Mouse (Mus musculus) megakaryocyte, adult 5-6 weeks (primary cell): Measurements from ENCODE around the gene Tnfrsf18. TPM values are rescaled to one million over a fixed set of nuclear protein-coding genes. Genes with fewer than 3 reads are reported as not detected.

Experiments
- ATAC-seq: 2 replicates; pipeline ENCODE4 v1.8.0; 2016; ENCODE audit warnings: mild to moderate bottlenecking, inconsistent platforms; ENCODE audit not compliant: poor library complexity, severe bottlenecking
- total RNA-seq, 2 experiments: library from RNA; stranded (forward) in 1 of 2; stranded (reverse) in 1 of 2; fragments of 153-499, 151-499 nt in 1 of 2; fragments of 221-1000, 200-1000 nt in 1 of 2; gene quantifications; 2 replicates each; pipeline versions ENCODE4 v1.2.3 to v1.2.4; 2015 to 2017

The Tnfrsf18 gene
- total RNA-seq, 2 experiments from 2014 or later, result 2.7 to 6.0 TPM

GRCm38 (mm10) chr4:156069701-156070100 lies 43.7 kb downstream of the Tnfrsf18 start:
- ATAC-seq, result no peak

DNA sequence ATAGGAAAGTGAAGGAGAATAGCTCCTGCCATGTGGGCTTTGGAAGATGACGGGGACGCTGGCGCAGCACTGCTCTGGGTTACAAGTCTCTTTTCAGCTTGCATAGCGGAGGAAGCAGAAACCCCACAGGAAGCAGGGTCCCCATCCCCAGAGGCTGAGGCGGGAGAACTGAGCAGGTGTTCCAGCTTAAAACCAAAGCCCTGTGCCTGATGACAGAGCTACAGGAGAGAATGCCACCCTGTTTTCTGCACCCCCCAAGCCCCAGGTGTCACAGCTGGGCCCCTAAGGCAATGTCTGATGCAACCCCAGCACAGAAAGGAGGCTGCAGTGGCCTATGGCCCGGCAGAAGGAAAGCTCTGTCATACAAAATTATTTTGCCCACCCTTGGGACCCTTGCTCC lies 44.3 kb downstream of the Tnfrsf18 start:
- ATAC-seq, result no peak

GRCm38 (mm10) chr4:156070716-156071115 lies 44.8 kb downstream of the Tnfrsf18 start:
- ATAC-seq, result no peak

GRCm38 (mm10) chr4:156076911-156077382 lies 51.0 kb downstream of the Tnfrsf18 start:
- peak; percentile 62 for ATAC-seq

- ATAC-seq, result peak; percentile 77
These were observed 51.7 kb downstream of the Tnfrsf18 start for GRCm38 (mm10) chr4:156077499-156078301.

Other genes starting within 250 kb of the Tnfrsf18 start
- gene Tmem88b, start 240.3 kb upstream of the Tnfrsf18 start, total RNA-seq (2015), result 0.07 TPM in 1 of 2 replicates, not detected in the other
- gene Tmem88b, start 240.3 kb upstream of the Tnfrsf18 start, total RNA-seq (2017), result not detected in 2 replicates
- gene Ankrd65, start 235.7 kb upstream of the Tnfrsf18 start, total RNA-seq (2015), result not detected in 2 replicates
- gene Ankrd65, start 235.7 kb upstream of the Tnfrsf18 start, total RNA-seq (2017), result not detected in 2 replicates
- 131 and 139 TPM in 2 replicates for gene Mrpl20, start 223.3 kb upstream of the Tnfrsf18 start, total RNA-seq (2015)
- gene Mrpl20, start 223.3 kb upstream of the Tnfrsf18 start, total RNA-seq (2017), result 49.5 and 50.2 TPM in 2 replicates
- gene Ccnl2, start 213.7 kb upstream of the Tnfrsf18 start, total RNA-seq (2015), result 65.8 and 69.8 TPM in 2 replicates
- gene Ccnl2, start 213.7 kb upstream of the Tnfrsf18 start, total RNA-seq (2017), result 93.7 and 95.6 TPM in 2 replicates
- gene Aurkaip1, start 194.9 kb upstream of the Tnfrsf18 start, total RNA-seq (2015), result 99.7 and 101 TPM in 2 replicates
- gene Aurkaip1, start 194.9 kb upstream of the Tnfrsf18 start, total RNA-seq (2017), result 131 and 143 TPM in 2 replicates
- gene Mxra8, start 186.5 kb upstream of the Tnfrsf18 start, total RNA-seq (2015), result not detected in 2 replicates
- gene Mxra8, start 186.5 kb upstream of the Tnfrsf18 start, total RNA-seq (2017), result 1.2 TPM in 2 replicates
- gene Dvl1, start 178.8 kb upstream of the Tnfrsf18 start, total RNA-seq (2015), result 9.8 and 10.8 TPM in 2 replicates
- 10.5 and 11.3 TPM in 2 replicates for gene Dvl1, start 178.8 kb upstream of the Tnfrsf18 start, total RNA-seq (2017)
- gene Tas1r3, start 162.8 kb upstream of the Tnfrsf18 start, total RNA-seq (2015), result 0.93 and 1.4 TPM in 2 replicates
- gene Tas1r3, start 162.8 kb upstream of the Tnfrsf18 start, total RNA-seq (2017), result 0.66 and 1.1 TPM in 2 replicates
- 9.1 and 11.7 TPM in 2 replicates for gene Cptp, start 156.7 kb upstream of the Tnfrsf18 start, total RNA-seq (2015)
- gene Cptp, start 156.7 kb upstream of the Tnfrsf18 start, total RNA-seq (2017), result 8.8 and 14.1 TPM in 2 replicates
- gene Ints11, start 156.6 kb upstream of the Tnfrsf18 start, total RNA-seq (2015), result 35.0 and 40.9 TPM in 2 replicates
- 22.0 and 23.0 TPM in 2 replicates for gene Ints11, start 156.6 kb upstream of the Tnfrsf18 start, total RNA-seq (2017)
- gene Pusl1, start 134.4 kb upstream of the Tnfrsf18 start, total RNA-seq (2015), result 11.4 and 14.1 TPM in 2 replicates
- 8.9 and 11.5 TPM in 2 replicates for gene Pusl1, start 134.4 kb upstream of the Tnfrsf18 start, total RNA-seq (2017)
- gene Acap3, start 134.3 kb upstream of the Tnfrsf18 start, total RNA-seq (2015), result 19.4 and 22.3 TPM in 2 replicates
- 18.0 and 23.7 TPM in 2 replicates for gene Acap3, start 134.3 kb upstream of the Tnfrsf18 start, total RNA-seq (2017)
- gene Ube2j2, start 82.3 kb upstream of the Tnfrsf18 start, total RNA-seq (2015), result 65.3 and 67.7 TPM in 2 replicates
- 91.4 and 101 TPM in 2 replicates for gene Ube2j2, start 82.3 kb upstream of the Tnfrsf18 start, total RNA-seq (2017)
- gene C1qtnf12, start 63.8 kb upstream of the Tnfrsf18 start, total RNA-seq (2015), result 30.3 and 40.1 TPM in 2 replicates
- gene C1qtnf12, start 63.8 kb upstream of the Tnfrsf18 start, total RNA-seq (2017), result 9.4 and 14.6 TPM in 2 replicates
- gene B3galt6, start 33.5 kb upstream of the Tnfrsf18 start, total RNA-seq (2015), result 3.5 and 3.6 TPM in 2 replicates
- gene B3galt6, start 33.5 kb upstream of the Tnfrsf18 start, total RNA-seq (2017), result 3.5 and 4.0 TPM in 2 replicates
- gene Sdf4, start 33.3 kb upstream of the Tnfrsf18 start, total RNA-seq (2015), result 43.6 and 57.5 TPM in 2 replicates
- 216 and 221 TPM in 2 replicates for gene Sdf4, start 33.3 kb upstream of the Tnfrsf18 start, total RNA-seq (2017)
- 1.5 and 2.1 TPM in 2 replicates for gene Tnfrsf4, start 12.3 kb upstream of the Tnfrsf18 start, total RNA-seq (2015)
- 1.2 and 2.8 TPM in 2 replicates for gene Tnfrsf4, start 12.3 kb upstream of the Tnfrsf18 start, total RNA-seq (2017)
- gene Ttll10, start 33.2 kb downstream of the Tnfrsf18 start, total RNA-seq (2015), result not detected in 2 replicates
- gene Ttll10, start 33.2 kb downstream of the Tnfrsf18 start, total RNA-seq (2017), result not detected in 2 replicates
- gene 9430015G10Rik, start 83.8 kb downstream of the Tnfrsf18 start, total RNA-seq (2015), result 11.7 and 15.7 TPM in 2 replicates
- 20.1 and 27.5 TPM in 2 replicates for gene 9430015G10Rik, start 83.8 kb downstream of the Tnfrsf18 start, total RNA-seq (2017)
- 0.09 and 0.60 TPM in 2 replicates for gene Rnf223, start 104.3 kb downstream of the Tnfrsf18 start, total RNA-seq (2015)
- gene Rnf223, start 104.3 kb downstream of the Tnfrsf18 start, total RNA-seq (2017), result 0.08 and 0.11 TPM in 2 replicates
- 2.9 and 4.2 TPM in 2 replicates for gene Agrn, start 171.3 kb downstream of the Tnfrsf18 start, total RNA-seq (2015)
- 1.8 and 2.9 TPM in 2 replicates for gene Agrn, start 171.3 kb downstream of the Tnfrsf18 start, total RNA-seq (2017)
- 6.3 and 6.4 TPM in 2 replicates for gene Isg15, start 174.7 kb downstream of the Tnfrsf18 start, total RNA-seq (2015)
- gene Isg15, start 174.7 kb downstream of the Tnfrsf18 start, total RNA-seq (2017), result 5.4 and 7.2 TPM in 2 replicates
- gene AW011738, start 177.1 kb downstream of the Tnfrsf18 start, total RNA-seq (2015), result 0.11 and 0.42 TPM in 2 replicates
- gene AW011738, start 177.1 kb downstream of the Tnfrsf18 start, total RNA-seq (2017), result 0.49 and 0.66 TPM in 2 replicates
- gene Perm1, start 189.7 kb downstream of the Tnfrsf18 start, total RNA-seq (2015), result 0.11 TPM in 1 of 2 replicates, not detected in the other
- not detected in 2 replicates for gene Perm1, start 189.7 kb downstream of the Tnfrsf18 start, total RNA-seq (2017)
- gene Plekhn1, start 208.7 kb downstream of the Tnfrsf18 start, total RNA-seq (2015), result 8.5 and 10.5 TPM in 2 replicates
- gene Plekhn1, start 208.7 kb downstream of the Tnfrsf18 start, total RNA-seq (2017), result 11.2 and 14.1 TPM in 2 replicates
- 23.9 and 25.2 TPM in 2 replicates for gene Noc2l, start 209.8 kb downstream of the Tnfrsf18 start, total RNA-seq (2015)
- 43.9 and 47.3 TPM in 2 replicates for gene Noc2l, start 209.8 kb downstream of the Tnfrsf18 start, total RNA-seq (2017)
- 0.04 and 0.34 TPM in 2 replicates for gene Samd11, start 229.5 kb downstream of the Tnfrsf18 start, total RNA-seq (2015)
- gene Samd11, start 229.5 kb downstream of the Tnfrsf18 start, total RNA-seq (2017), result 0.49 TPM in 1 of 2 replicates, not detected in the other